Mouse (Mus musculus): ENCODE results near the gene Arid1b.

GRCm38 (mm10) chr17:5083497-5083896 lies 89.4 kb downstream of the Arid1b start:
- TF ChIP-seq CHD2 (IDR thresholded peaks at IDR 0.05; ENCODE audit: low read depth, low read length) = no peak
- TF ChIP-seq HCFC1 (IDR thresholded peaks at IDR 0.05; ENCODE audit: borderline replicate concordance, insufficient read depth, low read length) = no peak
- no peak for TF ChIP-seq MAFK (IDR thresholded peaks at IDR 0.05; ENCODE audit: insufficient read depth, low read depth, low read length)
- TF ChIP-seq ZNF384 (IDR thresholded peaks at IDR 0.05; ENCODE audit: low read depth, low read length) = no peak
- TF ChIP-seq ZC3H11A (IDR thresholded peaks at IDR 0.05; ENCODE audit: borderline replicate concordance, low read depth, low read length) = no peak

All from ES-E14 (cell line).